Mouse (Mus musculus) small intestine, adult 2 months (tissue): ENCODE results near the gene Ctsa. TPM values are rescaled to one million over a fixed set of nuclear protein-coding genes. Genes with fewer than 3 reads are reported as not detected.
"Not testable (repeated sequence)": the region's sequence is repeated elsewhere in the genome, so short reads cannot be mapped to it uniquely, and the experiment has no call there.

Experiments
- H3K27ac ChIP-seq: fragments of 200-500 bp; 2 replicates; pipeline ENCODE4 v1.5.1; 2012; ENCODE audit warnings: low read depth, low read length, control low read depth, inconsistent platforms; ENCODE audit not compliant: insufficient read depth
- H3K27me3 ChIP-seq: fragments of 200-500 bp; 2 replicates; pipeline ENCODE4 v1.6.1; 2012; ENCODE audit warnings: mild to moderate bottlenecking, moderate library complexity, low read length, inconsistent platforms; ENCODE audit not compliant: control insufficient read depth, insufficient read depth
- H3K36me3 ChIP-seq: fragments of 200-500 bp; 2 replicates; pipeline ENCODE4 v1.6.1; 2012; ENCODE audit warnings: mild to moderate bottlenecking, low read length, control low read depth, inconsistent platforms; ENCODE audit not compliant: control insufficient read depth, insufficient read depth
- H3K4me1 ChIP-seq: fragments of 200-500 bp; 2 replicates; pipeline ENCODE4 v1.6.1; 2012; ENCODE audit warnings: low read length, inconsistent platforms, mixed read lengths; ENCODE audit not compliant: control insufficient read depth, insufficient read depth, insufficient read length
- H3K4me3 ChIP-seq: fragments of 200-500 bp; 2 replicates; pipeline ENCODE4 v1.5.1; 2012; ENCODE audit warnings: low read depth, mild to moderate bottlenecking, control low read depth, inconsistent platforms, low read length, moderate library complexity
- CTCF ChIP-seq: fragments of 200-500 bp; IDR thresholded peaks from 2 replicates; pipeline ENCODE4 v1.5.1; 2012; ENCODE audit warnings: low read depth, mild to moderate bottlenecking, control low read depth, inconsistent platforms, low read length, moderate library complexity, mixed read lengths; ENCODE audit not compliant: insufficient replicate concordance, insufficient read length; ENCODE audit errors: extremely low read depth
- POLR2A ChIP-seq: fragments of 200-500 bp; IDR thresholded peaks from 2 replicates; pipeline ENCODE4 v1.6.1; 2012; ENCODE audit warnings: low read depth, mild to moderate bottlenecking, control low read depth, inconsistent platforms, low read length, moderate library complexity
- WGBS: fragments of 180-500 bp; shearing (Covaris S2); methylation state at CpG from one replicate; pipeline ENCODE4 v1.1.7; 2018; 5-methylcytosine and 5-hydroxymethylcytosine counted together
- polyA plus RNA-seq: library from polyadenylated mRNA; depleted of rRNA; stranded (reverse); fragments of >200 nt; gene quantifications from 2 replicates; pipeline ENCODE4 v1.2.3, GENCODE M21; 2012

Gene Ctsa
- polyA plus RNA-seq, 1 experiment, result 235 TPM

DNA sequence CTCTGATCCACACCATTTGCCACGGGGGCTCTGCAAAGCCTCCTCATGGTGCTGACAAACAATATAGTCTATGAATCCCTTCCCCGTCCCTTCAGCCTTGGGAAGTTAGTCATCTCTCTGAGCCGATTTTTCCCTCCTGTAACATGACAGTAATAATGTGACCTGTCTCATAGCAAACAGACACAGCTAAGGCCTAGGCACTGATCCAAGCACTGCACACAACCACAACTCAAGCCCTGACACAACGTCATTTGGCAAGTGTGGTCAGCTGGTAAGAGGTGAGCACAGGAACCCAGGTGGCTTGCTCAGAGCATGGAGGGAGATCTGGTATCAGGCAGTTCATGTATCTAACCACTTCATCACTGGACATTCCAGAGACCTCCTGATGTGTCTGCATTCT lies 36.8 kb upstream of the Ctsa start:
- H3K27ac ChIP-seq, result no peak overlapping the region
- no peak overlapping the region for H3K4me3 ChIP-seq
- H3K36me3 ChIP-seq, result peaks cover 67% of the 10 kb centered on the region
- H3K27me3 ChIP-seq, result no peaks in the 10 kb centered on the region
- WGBS, result 81% methylated on average over 4 of the region's 4 CpGs
- H3K4me1 ChIP-seq, result no peaks in the 10 kb centered on the region
- TF ChIP-seq POLR2A (no peak), CTCF (no peak)

DNA sequence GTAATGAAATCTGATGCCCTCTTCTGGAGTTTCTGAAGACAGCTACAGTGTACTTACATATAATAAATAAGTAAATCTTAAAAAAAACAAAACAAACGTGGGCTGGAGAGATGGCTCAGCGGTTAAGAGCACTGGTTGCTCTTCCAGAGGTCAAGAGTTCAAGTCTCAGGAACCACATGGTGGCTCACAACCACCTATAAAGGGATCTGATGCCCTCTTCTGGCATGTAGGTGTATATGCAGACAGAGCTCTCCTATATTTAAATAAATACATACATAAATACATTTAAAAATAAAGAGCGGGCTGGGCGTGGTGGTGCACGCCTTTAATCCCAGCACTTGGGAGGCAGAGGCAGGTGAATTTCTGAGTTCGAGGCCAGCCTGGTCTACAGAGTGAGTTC lies 34.1 kb upstream of the Ctsa start:
- WGBS, result 68% methylated on average over 6 of the region's 6 CpGs
- H3K27ac ChIP-seq, result not testable (repeated sequence)
- H3K36me3 ChIP-seq, result peaks cover 57% of the 10 kb centered on the region

DNA sequence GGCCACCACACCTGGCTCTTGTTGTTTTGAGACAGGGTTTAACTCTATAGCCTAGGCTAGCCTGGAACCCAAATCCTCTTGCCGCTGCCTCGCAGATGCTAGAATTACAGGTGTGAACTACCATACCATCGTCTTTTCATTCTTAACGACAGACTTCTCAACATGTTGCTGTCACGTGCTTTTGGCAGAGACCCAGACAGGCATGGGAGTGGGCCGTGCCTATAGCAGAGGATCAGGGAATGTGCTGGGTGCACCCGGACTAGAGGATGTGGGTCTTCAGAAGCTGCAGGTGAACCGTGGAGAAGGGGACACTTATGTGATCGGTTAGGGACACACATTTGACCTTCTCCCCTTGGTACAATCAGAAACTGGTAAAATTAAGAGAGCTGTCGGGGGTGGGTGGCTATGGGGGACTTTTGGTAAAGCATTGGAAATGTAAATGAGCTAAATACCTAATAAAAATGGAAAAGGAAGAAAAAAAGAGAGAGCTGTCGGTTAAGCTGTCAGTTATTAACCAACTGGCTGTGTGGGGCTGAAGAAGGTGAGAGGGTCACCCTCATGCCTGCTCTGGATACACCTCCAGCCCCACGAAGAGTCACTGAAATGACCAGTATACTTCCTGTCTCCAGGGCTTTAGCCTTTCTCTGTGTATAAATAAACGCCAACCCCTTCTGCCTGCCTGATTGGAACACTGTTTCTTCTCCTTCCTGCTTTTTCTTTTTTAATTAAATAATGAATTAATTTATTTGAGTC lies 32.2 kb upstream of the Ctsa start:
- no peak for TF ChIP-seq POLR2A
- TF ChIP-seq CTCF, result no peak
- WGBS, result 89% methylated on average over 13 of the region's 13 CpGs
- peaks cover 44% of the 10 kb centered on the region for H3K36me3 ChIP-seq
- H3K27ac ChIP-seq, result no peak overlapping the region
- no peak overlapping the region for H3K4me3 ChIP-seq
- H3K27me3 ChIP-seq, result no peaks in the 10 kb centered on the region
- peaks cover 8% of the 10 kb centered on the region; the same call in 1 of the 2 replicates for H3K4me1 ChIP-seq

More for the DNA sequence above, 34.1 kb upstream of the Ctsa start:
- H3K4me3 ChIP-seq, H3K27me3 ChIP-seq, H3K4me1 ChIP-seq: not testable (repeated sequence)

DNA sequence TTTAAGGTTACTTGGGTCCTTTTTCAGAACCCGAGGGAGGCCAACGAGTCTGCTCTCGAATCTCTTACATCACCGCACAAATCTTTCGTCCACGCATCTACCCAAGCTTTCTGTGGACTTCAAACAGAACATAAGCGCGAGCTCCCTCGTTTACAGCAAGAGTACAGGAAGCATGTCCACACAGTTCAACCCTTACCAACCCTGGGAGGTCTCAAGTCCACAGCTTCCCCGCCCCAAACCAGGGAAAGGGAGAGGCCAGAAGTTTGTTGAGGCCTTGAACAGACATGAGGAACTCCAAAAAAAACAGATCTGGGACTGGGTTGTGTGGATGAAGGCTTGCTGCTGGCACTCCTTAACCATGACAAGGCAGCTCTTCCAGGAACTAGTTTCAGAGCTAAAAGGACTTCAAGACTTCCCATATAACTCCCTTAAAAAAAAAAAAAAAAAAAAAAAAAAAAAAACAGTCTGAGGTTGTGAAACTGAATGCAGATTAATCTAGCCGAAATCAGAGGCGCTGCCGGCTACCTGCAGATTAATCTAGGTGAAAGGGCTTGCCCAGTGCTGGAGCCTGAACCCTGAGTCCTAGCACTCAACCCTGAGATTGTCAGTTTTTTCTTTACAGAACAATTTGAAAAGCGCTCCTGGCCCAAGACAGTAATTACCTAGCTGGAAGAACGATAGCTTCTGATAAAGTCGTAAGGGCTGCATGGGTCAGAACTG lies 29.3 kb upstream of the Ctsa start:
- H3K27ac ChIP-seq, result peak overlapping the region; percentile 52
- TF ChIP-seq POLR2A, result no peak
- no peak for TF ChIP-seq CTCF
- WGBS, result 38% methylated on average over 16 of the region's 16 CpGs
- peaks cover 20% of the 10 kb centered on the region for H3K36me3 ChIP-seq
- H3K4me1 ChIP-seq, result peaks cover 10% of the 10 kb centered on the region; the same call in 1 of the 2 replicates
- H3K4me3 ChIP-seq, result peak overlapping the region; percentile 35
- no peaks in the 10 kb centered on the region for H3K27me3 ChIP-seq

DNA sequence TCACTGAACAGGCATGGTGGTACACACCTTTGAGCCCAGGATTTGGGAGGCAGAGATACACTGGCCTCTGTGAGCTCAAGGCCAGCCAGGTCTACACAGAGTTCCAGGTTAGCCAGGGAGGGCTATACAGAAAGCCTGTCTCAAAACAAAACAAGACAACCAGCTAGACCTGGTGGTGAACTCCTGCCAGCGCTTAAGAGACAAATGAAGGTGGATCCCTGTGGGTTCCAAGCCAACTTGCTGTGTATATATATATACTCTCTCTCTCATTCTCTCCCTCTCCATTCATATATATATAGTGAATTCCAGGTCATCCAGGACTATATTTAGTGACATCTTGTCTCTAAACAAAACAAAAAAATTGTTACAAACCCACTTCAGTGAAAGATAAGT lies 28.8 kb upstream of the Ctsa start:
- H3K27me3 ChIP-seq, result no peaks in the 10 kb centered on the region

DNA sequence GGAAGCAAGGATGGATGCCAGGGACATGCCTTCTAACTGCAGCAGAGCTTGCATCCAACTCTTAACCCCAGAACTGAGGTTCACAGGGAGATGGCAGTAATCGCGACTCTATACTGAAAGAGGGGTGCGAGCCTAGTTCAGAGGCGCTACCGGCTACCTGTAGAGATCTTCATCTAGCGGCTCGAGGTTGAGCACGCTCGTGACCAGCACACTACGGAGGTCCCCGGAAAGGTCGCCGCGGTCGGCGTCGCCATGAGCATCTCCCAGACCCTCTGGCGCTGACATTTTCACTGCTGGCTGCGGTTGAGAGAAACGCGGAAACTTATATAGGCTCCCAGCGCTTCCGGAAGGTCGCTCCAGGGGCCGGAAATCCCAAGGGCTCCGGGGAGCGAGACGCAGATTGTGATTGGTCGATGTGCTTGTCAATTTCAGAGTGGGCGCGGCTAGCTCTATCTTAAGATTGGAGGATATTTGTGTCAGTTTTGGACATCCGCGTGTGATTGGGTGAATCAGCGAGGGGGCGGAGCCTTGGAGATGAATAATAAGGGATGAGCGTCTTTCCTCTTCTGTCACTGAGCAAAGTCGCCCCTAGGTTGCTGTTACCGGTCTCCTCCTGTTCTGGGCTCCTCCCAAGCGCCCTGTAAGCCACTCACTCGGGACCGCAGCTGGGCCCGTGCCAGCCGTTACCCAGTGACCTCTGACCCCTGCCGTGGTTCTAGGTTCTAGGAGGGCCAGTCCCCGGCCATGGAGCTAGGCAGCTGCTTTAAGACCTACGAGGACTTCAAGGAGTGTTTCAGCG lies 27.9 kb upstream of the Ctsa start, which contains the start of the genes Acot8 and Zswim3:
TSS of gene Acot8 (minus strand) at position 350 of the 799 bp plus-strand sequence.
TSS of gene Zswim3 (plus strand) at position 566 of the 799 bp plus-strand sequence.
- TF ChIP-seq CTCF, result no peak
- peak; percentile 80 for TF ChIP-seq POLR2A
- Histone ChIP-seq H3K27ac (peak within 1 kb of the TSS; percentile 88), H3K4me1 (peaks cover 10% of the 10 kb centered on the region; the same call in 1 of the 2 replicates), H3K36me3 (peaks cover 16% of the 10 kb centered on the region), H3K4me3 (peak within 1 kb of the TSS; percentile 79), H3K27me3 (no peaks in the 10 kb centered on the region)
- WGBS, result under 1% methylated on average over 47 of the region's 47 CpGs

More for the DNA sequence above, 28.8 kb upstream of the Ctsa start:
- Histone ChIP-seq H3K27ac (peak overlapping the region; percentile 52), H3K36me3 (peaks cover 20% of the 10 kb centered on the region), H3K4me3 (peak overlapping the region; percentile 79), H3K4me1 (peaks cover 10% of the 10 kb centered on the region; the same call in 1 of the 2 replicates)
- 7% methylated on average over 1 of the region's 1 CpGs for WGBS
- TF ChIP-seq POLR2A, result no peak
- no peak for TF ChIP-seq CTCF
